Mouse (Mus musculus) left cerebral cortex, postnatal 14 days (tissue): ENCODE results near the gene Gm9821. TPM values are rescaled to one million over a fixed set of nuclear protein-coding genes. Genes with fewer than 3 reads are reported as not detected.

Experiments
- DNase-seq, 2 experiments: peaks; one replicate each; pipeline ENCODE4 v3.0.0; 2021 to 2022; ENCODE audit warnings: low spot score in 2 of 2, mixed read lengths in 1 of 2
- intact Hi-C: fragments of 180-260 bp; cut with DNase I; formaldehyde crosslinking; loops from one replicate; pipeline ENCODE4 v1.15.1; 2025
- long read RNA-seq, 2 experiments: library from polyadenylated mRNA; stranded (forward); transcript quantifications; one replicate each; pipeline ENCODE4 v2.0.0; 2021
- total RNA-seq, 2 experiments: library from RNA; stranded (reverse); gene quantifications; 2 replicates each; pipeline ENCODE4 v1.2.3; 2021

Gm9821 gene
- not detected for total RNA-seq
- long read RNA-seq, experiment 1, result 0 reads
- long read RNA-seq, experiment 2, result 0 reads

DNA sequence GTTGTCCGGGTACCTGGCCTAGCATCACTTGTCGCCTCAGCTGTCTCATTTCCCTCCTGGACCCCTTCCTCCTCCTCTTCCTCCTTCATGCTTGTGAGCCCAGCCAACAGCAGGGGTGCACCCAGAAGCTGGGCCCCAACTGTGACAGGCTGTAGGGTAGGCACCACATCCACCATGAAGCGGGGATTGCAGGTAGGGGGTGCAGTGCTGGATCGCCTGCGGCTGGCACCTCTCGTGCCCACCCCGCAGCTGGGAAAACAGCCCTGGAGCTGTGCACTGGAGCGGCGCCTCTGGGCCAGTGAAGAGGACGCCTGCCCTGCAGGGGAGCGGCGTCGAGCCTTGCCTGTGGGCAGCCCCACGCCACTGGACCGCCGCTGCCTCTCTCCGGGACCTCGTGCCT is at the start of gene Gm9821:
Gene Gm9821, plus strand, starts transcription at position 221 of the 400 bp plus-strand sequence.
- intact Hi-C loops, result loop anchor here (2.0 kb wide), 2 partner anchors 17 to 41 kb away; no protein-coding TSS in a partner anchor
- no peak for DNase-seq

DNA sequence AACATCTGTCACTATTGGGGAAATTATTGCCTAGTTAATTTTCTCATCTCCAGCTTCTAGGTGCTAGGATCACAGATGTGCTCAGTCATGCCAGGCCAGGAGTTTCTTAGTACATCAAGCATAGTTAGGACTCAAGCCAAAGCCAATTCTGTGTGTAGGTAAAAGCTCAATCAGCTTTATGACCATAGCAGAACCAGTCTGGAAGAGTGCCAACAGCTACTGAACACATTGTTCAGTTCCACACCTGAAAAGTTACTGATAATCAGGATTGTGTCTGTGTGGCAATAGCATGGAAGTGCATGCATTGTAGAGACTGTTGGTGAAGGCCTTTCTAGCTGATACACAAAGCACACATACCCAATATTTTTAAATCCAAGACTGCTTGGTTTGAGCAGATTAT is 47.5 kb upstream of the Gm9821 start:
- intact Hi-C loops, result no loop called here
- no peak for DNase-seq

DNA sequence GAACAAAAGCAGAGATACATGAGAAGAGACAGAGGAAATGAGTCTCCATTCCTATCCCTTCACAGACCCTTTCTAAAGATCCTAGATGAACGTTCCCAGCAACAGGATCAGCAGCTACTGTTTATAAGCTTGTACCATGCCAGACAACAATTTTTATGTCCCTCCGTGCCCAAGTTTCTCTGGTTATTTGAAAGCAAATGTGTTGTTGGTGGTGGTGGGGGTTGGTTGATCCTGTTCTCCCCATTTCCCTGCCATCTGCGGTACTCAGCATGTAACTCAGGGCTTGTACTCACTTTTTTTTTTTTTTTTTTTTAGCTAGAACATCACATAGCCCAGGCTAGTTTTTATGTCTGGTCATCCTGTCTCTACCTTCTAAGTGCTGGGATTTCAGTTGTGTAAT is 46.4 kb upstream of the Gm9821 start:
- DNase-seq, result no peak
- intact Hi-C loops, result no loop called here

DNA sequence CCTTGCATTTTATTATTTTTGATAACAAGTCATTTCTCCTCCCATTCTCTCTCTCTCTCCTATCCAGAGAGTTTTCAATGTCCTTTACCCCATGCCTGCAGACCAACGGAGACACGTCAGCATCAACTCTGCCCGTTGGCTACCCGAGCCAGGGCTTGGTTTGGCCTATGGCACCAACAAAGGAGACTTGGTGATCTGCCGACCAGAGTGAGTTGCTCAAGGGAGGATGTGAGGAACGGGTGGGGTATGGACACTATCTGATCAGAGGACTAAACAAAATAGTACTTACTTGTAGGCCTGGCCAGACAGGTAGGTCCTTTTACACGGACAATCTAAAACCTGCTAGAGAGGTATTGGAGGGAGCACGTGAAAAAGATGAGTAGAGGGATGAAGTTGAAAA is 45.1 kb upstream of the Gm9821 start:
- intact Hi-C loops, result no loop called here
- DNase-seq, result no peak

DNA sequence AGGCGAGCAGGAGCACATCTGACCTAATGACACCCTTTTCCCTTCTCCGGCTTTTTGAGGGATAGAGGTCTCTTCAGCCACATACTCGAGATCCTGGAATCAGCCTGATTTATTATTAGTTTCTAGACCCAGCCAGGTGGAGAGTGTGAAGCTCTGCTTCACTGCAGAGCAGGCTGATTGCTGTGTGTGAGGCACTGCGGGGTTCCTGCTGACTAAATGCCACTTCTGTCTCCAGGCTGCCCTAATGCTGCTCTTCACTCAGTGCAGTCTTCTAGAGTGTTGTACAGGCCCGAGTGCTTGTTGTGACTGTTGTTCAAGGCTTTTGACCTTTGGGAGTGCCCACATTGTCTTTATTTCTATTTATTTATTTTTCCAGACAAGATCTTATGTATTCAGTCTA is 43.2 kb upstream of the Gm9821 start:
- no peak for DNase-seq
- intact Hi-C loops, result no loop called here

DNA sequence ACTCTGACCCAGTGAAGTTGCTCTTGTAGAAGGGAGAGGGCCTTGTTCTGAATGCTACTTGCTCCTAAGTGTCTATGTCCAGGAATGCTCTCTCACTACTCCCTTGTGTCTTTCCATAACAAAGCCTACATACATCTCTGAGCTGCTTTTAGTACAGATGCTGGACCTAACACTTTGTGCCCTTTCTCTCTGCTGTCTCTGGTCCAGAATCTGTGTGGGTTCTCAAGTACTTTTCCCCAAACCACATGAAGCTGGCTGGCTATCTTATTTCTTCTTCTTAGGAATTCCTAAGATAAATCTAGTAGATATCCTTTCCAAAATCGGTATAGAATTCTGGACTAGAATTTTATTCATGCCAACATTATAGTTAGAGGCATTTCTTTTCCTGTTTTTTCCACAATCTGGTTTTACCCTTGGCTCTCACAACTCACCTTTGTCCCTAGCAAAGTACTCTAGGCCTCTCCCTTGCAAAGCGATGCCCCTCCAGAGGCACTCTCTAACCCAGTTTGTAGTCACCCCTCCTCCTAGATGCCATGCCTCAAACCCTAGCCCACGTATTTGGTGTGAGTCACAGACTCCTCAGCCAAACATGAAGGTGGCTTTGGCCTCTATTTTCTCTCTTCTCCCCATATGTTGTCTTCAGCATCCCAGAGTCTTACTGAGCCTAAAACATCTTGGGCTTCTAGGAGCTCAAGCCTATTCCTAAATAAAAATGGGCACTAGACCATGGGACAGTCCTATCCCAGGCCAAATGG is 42.2 kb upstream of the Gm9821 start:
- intact Hi-C loops, result no loop called here

DNA sequence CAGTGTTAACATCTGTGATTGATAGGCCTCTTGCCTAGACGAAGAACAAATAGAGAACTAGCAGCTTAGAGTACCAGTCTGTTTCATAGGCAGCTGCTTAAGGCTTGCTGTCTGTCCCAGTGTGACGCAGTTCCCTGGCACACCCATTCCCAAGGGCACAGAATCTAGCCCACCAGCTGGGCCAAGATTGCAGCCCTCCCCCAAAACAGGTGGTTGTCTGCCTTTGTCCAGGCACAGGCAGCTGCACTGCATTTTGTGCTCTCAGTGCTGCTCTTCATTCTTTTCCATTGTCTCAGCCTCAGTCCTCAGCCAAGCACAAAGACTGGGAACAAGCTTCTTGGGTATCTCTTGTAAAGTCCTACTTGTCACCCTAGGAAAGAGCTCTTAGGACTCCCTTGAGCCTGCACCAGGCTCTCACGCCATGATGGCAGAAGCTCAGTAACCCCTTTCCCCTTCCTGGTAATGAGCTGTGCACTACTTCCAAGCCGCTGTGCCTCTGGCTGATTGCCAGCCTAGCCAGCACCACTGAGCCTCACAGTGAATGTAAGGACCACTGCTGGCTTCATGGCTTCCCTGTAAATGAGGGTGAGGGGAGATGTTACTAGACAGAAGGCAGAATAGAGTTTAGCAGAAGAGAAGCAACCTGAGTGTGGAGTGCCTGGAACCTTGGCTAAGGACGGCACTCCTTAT is 40.7 kb upstream of the Gm9821 start:
- intact Hi-C loops, result no loop called here
- DNase-seq, result peak in 1 of 2 experiments; percentile 49

More for the DNA sequence above, 42.2 kb upstream of the Gm9821 start:
- DNase-seq, result no peak

DNA sequence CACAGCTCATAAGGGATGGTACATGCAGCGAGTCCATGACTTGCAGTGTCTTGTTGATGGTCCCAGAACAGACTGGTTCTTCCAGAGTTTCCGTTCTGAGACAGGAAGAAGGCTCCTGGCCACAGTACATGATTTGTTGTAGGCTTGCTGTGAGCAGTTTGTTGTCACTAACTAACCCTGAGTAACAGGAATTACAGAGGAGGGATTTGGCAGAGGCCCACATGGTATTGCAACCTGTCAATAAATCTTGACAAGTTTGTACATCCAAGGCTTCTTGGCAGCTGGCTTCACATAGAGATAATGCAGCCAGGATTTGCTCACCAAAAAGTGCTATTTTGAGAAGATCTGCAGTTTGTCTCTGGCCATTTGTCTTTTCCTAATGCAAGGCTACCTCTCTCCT is 39.4 kb upstream of the Gm9821 start:
- no peak for DNase-seq
- intact Hi-C loops, result no loop called here

DNA sequence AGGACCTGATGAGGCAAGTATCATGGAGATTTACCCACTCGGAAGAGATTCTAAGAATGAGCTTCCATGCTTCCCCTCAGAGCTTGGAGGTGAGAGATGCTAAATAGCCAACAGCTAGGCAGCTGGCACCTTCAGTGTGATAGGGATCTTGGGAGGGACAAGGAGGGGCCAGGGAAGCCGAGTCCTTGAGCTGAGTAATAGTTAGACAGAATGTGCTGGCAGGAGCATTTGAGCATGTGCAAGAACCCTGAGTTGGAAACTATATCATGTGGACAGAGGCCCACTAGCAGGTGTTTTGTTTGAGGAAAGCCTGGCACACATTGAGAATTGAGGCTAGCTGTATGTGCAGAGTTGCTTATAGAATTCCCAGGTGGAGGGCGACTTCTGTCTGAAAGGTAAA is 32.9 kb upstream of the Gm9821 start:
- intact Hi-C loops, result no loop called here
- DNase-seq, result no peak

DNA sequence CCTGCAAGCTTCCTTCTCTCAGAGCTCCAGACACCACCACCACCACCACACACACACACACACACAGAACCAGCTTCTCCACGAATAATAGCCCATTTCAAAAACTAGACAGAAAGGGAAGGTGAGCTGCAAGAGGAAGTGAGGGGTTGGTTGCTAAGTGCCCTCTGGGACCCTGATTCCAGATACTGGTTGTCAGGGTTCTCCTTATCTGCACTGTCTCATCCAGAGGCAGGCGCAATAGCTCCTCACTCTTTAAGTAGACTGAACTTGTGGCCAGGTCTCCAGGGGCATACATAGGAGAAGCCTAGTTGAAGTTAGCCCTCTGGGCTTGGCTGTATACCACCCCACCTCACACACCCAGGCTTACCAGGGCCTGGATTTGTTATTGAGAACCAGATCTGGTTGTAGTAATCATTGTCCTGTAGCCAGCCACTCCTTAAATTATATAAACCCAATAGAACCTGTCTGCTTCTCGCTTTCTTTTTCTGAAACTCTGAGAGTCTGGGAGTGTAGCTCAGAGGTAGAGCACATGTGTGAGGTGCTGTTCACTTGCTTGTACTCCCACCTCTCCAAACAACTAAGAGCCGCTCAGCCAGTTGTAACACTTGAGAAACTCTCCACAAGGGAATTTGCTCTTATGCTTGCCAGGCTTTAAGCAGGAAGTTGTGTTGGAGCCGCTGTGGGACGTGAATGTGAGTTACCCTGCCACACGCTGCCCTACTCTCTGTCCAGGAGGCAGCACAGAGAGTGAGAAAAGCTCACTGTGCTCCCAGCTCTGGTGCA is 32.0 kb upstream of the Gm9821 start:
- no peak for DNase-seq
- intact Hi-C loops, result no loop called here

DNA sequence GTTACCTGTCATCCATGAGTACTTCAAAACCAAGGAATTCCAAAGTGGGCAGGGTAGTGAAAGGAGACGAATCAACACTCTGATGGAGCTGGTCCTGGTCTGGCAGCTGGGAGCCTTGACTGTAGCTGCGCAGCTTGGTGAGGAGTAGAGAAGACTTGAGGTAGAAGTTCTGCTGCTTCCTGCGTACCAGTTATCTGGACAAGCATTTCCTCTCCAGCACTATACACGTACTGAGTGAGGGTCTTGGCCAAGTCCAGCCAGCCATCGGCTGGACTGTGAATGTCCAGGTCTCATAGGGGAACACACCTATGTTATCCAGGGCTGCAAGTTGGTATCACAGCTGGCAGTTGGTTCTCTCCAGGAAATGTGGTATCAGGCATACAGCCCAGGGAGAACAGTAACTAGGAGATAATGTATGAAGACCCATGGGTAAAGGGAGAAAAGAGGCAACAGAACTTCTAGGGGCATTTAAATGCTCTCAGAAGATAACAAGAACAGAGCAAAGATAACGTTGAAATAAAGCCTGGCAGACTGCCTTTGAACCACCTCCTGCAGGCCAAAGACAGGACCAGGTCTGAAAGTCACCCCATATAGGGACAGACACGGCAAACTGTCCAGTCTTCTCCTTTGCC is 29.0 kb upstream of the Gm9821 start:
- DNase-seq, result no peak
- intact Hi-C loops, result no loop called here

DNA sequence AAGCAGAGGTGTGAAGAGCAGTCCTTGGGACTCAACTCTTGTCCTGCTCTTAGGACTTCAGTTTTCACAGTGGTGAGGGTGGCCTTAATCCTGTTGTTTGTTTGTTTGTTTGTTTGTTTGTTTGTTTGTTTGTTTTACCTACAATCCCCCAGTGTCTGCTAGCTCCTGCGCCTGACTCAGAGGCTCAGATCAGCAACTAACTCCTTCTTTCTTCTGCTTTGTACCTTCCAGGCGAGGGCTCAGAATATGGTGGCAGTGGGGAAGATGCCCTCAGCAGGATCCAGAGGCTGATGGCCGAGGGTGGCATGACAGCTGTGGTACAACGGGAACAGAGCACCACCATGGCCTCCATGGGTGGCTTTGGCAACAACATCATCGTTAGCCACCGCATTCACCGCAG is 28.4 kb upstream of the Gm9821 start:
- intact Hi-C loops, result no loop called here
- DNase-seq, result no peak

DNA sequence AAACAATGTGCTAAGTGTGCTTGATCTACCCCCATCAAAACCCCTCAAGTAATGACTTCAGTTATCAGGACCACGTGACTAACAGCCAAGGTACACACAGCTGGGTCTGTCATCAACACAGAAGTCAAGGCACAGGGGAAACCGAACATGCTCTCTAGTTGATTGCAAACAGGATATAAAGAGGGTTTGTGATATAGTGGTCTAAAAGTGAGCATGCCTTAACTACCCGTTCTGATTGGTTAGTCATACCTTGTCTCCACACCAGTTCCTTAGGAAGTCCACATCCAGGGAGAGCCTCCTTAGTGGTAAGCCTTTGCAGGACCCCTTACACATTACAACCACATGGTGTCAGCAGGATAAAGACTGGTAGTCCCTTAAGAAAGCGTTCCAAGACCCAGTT is 25.4 kb upstream of the Gm9821 start:
- intact Hi-C loops, result no loop called here

DNA sequence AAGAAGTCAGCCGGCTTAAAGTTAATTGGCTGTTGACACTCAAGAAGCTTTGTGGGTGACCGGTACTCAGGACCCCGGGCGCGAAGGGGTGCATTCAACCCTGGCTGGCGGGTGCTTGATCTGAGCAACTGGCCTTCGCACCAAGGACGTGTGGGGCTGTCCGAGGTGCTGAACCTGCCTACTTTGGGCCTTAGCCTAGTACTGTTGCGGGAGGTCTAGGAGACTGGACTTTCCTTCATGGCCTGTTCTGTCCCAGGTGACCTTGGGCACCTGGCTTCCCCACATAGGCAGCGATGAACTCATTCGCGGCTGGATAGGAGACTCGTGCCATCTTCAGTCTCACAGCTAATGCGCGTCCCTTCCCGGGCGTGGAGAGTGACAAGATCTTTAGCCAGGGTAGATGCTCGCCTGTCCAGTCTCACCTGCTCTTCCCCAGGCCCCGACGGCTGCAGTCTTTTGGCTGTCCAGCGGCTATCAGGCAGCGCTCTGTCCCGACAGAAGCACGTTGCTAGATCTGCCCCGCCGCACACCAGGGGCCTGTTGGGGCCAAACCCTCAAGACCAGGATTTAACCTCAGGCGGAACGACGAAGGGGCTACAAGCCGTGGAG is 24.2 kb upstream of the Gm9821 start:
- intact Hi-C loops, result no loop called here
- DNase-seq, result no peak

More for the DNA sequence above, 25.4 kb upstream of the Gm9821 start:
- no peak for DNase-seq

DNA sequence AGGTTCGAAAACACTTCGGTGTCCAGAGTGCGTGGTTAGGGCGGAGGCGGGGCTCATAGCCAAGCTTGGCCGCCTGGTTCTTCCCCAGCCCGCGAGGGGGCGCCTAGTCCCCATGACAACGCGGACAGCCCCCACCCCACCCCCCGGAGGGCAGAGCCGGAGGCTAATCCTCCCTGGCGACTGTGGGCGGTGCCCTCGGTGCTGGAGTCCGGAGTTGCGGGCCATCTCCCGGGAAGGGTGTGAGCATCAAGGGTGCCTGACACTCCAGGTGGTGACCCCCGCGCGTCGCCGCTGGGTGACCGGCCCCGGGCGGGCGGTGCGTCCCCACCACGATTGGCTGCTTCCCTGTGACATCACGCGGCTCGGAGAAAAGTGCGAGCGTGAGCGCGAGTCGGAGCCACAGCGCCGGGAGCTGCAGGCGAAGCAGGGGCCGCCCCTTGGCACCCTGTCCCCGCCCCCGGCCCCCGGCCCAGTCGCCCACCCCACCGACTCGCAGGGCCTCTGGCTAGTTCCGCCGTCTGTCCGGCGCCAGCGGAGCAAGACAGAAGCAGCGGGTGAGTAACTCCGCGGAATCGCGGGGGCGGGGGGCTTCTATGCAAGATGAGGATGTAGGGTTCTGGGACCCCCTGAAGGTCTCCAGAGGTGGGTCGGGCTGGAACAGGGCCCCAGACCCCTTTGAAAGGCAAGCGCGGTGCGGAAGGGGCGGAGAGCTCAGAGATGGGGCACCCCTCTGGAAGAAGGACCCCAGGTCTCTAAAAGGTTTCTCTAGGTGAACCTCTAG is 23.5 kb upstream of the Gm9821 start:
- peak; percentile 82 to 84 for DNase-seq
- intact Hi-C loops, result no loop called here

DNA sequence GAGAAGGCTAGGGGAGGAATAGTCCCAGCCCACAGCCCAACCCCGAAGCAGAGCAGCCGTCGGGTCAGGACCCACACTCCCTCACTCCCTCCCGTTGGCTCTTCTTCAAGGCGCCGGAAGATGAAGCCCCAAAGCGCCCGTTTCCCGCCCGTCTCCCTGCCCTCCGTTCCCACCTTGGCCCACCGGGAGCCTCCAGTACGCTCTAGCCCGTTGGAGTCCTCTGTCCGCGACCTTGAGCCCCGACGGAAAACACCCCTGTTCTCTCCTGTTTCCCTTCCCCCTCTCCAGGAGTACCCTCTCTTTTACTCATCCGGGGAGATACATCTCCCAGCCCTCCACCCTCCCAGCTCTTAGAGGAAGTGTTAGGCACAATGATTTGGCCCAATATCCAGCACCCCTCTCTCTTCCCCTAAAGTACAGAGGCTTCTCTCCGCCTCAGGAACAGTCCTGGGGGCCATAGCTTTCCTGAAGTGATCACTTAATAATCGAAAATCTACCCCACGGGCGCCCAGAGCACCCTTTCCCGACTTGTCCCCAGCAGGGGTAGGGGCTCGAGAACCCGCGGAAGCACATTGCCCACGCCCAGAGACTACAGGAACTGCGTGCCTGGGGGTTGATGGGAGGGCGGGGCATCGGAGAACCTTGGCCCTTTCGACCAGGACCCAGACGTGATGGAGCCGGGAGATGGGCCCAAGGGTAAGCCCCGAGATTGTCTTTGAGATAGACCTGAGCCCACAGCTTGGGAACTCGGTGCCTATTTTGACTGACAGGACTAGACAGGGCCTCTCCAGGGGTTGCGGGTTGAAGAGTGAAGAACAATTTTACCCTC is 22.7 kb upstream of the Gm9821 start:
- intact Hi-C loops, result no loop called here
- DNase-seq, result no peak

DNA sequence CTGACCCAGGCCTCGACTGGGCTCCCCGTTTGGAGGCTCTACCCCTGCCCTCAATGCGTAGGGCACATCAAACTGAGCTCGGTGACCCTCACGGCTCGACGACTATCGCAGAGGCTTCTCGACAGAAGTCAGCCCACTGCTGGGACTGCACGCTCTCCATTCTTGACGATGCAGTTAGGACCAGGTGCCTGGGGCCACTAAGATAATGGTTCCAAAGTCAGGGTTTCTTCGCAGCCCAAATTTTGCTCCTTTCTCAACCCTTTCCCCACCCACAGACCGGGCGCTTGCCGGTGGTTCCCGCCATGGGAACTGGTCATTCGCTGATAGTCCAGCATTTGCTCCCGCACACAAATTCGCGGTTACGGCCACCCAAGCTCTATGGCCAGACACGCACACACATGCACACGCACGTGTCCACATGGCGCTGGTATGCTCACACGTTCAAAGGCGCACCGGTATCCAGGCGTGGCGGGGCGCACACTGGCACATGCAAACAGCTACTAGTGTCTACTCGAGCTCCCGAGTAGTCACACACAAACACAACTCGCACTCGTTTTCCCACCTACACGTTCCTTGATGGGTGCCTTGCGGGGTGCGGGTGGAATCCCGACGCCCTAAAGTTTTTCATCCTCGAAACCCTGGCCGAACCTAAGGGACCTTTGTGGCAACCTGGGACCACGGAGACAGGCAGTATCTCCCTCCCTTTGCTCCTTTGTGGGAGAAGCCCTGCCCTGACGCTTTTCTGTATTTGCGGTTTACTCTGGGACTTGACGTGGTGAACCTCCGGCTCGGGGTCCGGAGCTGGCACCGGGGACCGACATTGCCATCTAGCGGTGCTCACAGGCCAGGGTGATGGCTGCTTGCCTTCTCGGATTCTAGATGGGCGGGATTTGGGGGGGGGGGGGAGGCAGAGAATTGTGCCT is 21.8 kb upstream of the Gm9821 start:
- intact Hi-C loops, result loop anchor here (2.0 kb wide), 1 partner anchor 145 kb away; no protein-coding TSS in a partner anchor
- peak; percentile 80 to 81 for DNase-seq
